Mouse (Mus musculus) forebrain, embryonic 12.5 days (tissue): ENCODE data around the gene Plvap. TPM values are rescaled to one million over a fixed set of nuclear protein-coding genes. Genes with fewer than 3 reads are reported as not detected.

Experiments used
- ATAC-seq: fragments of 200-750 bp; cut with Nextera tagmentation; 2 replicates; pipeline ENCODE4 v1.8.0; 2017; ENCODE audit warnings: moderate TSS enrichment; ENCODE audit not compliant: low FRiP score
- H3K27ac ChIP-seq: fragments of 300-500 bp; sonication (generic); 2 replicates; pipeline ENCODE4 v1.5.1; 2016; ENCODE audit warnings: mild to moderate bottlenecking
- H3K27me3 ChIP-seq: fragments of 300-500 bp; sonication (generic); 2 replicates; pipeline ENCODE4 v1.6.1; 2016; ENCODE audit warnings: mild to moderate bottlenecking
- H3K36me3 ChIP-seq: fragments of 300-500 bp; sonication (generic); replicated peaks from 2 replicates; pipeline ENCODE4 v1.6.1; 2016; ENCODE audit warnings: mild to moderate bottlenecking
- H3K4me1 ChIP-seq: fragments of 300-500 bp; sonication (generic); 2 replicates; pipeline ENCODE4 v1.6.1; 2016
- H3K4me2 ChIP-seq: fragments of 300-500 bp; sonication (generic); 2 replicates; pipeline ENCODE4 v1.6.1; 2016; ENCODE audit warnings: mild to moderate bottlenecking, moderate library complexity
- H3K4me3 ChIP-seq: fragments of 300-500 bp; sonication (generic); replicated peaks from 2 replicates; pipeline ENCODE4 v1.5.1; 2016; ENCODE audit warnings: mild to moderate bottlenecking
- H3K9ac ChIP-seq: fragments of 300-500 bp; sonication (generic); 2 replicates; pipeline ENCODE4 v1.6.1; 2016; ENCODE audit warnings: mild to moderate bottlenecking
- H3K9me3 ChIP-seq: fragments of 300-500 bp; sonication (generic); 2 replicates; pipeline ENCODE4 v1.6.1; 2016
- WGBS: fragments of 180-500 bp; shearing (Covaris S2); methylation state at CpG from one replicate; pipeline ENCODE4 v1.1.7; 2016; 5-methylcytosine and 5-hydroxymethylcytosine counted together
- polyA plus RNA-seq: library from polyadenylated mRNA; unstranded; fragments of >200 nt; fragmentation: Nextera tagmentation; extraction: Ambion mirVana; gene quantifications from 2 replicates; pipeline ENCODE4 v1.2.1, GENCODE M21; 2016

Gene Plvap
- polyA plus RNA-seq: 27.6 and 30.2 TPM in 2 replicates

DNA sequence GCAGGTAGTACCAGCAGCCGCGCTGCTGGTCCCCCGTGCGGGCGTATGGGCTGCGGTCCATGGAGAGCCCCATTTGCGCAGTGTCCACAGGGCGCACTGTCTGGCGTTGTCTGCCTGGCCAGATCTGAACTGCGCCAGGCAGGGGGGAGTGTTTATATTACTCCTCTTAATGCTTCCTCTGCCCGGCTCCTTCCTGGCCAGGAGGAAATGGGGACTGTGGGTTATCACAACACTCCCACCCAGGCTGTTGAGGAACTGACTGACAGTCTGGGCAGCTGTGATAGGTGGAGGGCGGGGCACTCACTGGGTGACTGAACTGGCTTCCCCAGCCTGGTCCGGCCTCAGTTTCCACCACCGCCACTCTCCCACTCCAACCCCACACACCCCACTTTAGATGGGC lies at the start of gene Plvap:
Gene Plvap (minus strand): TSS at position 109 of the 400 bp plus-strand sequence.
- Histone ChIP-seq H3K9ac (no peak within 1 kb of the TSS), H3K27me3 (peaks cover 51% of the 10 kb centered on the region), H3K27ac (no peak within 1 kb of the TSS), H3K4me1 (peaks cover 12% of the 10 kb centered on the region), H3K4me3 (no peak within 1 kb of the TSS), H3K4me2 (no peak within 1 kb of the TSS), H3K9me3 (no peaks in the 10 kb centered on the region), H3K36me3 (no peaks in the 10 kb centered on the region)
- ATAC-seq: no peak
- 77% methylated on average over 14 of the region's 14 CpGs for WGBS

GRCm38 (mm10) chr8:71560765-71561164 lies 49.2 kb upstream of the Plvap start:
- no peak for ATAC-seq
- Histone ChIP-seq H3K27me3 (peaks cover 86% of the 10 kb centered on the region), H3K36me3 (no peaks in the 10 kb centered on the region), H3K27ac (no peak overlapping the region), H3K9me3 (peaks cover 5% of the 10 kb centered on the region; the same call in 1 of the 2 replicates), H3K4me2 (no peak overlapping the region), H3K4me1 (peaks cover 17% of the 10 kb centered on the region), H3K4me3 (no peak overlapping the region), H3K9ac (no peak overlapping the region)
- WGBS: 87% methylated on average over 5 of the region's 5 CpGs

DNA sequence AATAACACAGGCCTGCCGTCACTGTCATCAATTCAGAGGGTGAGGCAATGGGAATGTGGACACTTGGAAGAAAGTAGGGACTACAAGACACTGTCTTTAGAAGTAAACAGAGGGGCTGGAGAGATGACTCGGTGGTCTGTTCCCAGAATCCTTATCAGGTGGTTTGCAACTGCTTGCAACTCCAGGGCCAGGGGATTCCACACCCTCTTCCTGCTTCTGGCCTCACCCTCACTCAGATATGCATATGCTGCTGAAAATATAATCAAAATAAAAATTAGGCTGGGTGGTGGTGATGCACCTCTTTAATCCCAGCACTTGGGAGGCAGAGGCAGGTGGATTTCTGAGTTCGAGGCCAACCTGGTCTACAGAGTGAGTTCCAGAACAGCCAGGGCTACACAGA lies 48.5 kb upstream of the Plvap start:
- H3K4me3 ChIP-seq: no peak overlapping the region
- H3K4me1 ChIP-seq: peaks cover 17% of the 10 kb centered on the region
- H3K9me3 ChIP-seq: peaks cover 5% of the 10 kb centered on the region; the same call in 1 of the 2 replicates
- WGBS: 74% methylated on average over 3 of the region's 3 CpGs
- peaks cover 93% of the 10 kb centered on the region for H3K27me3 ChIP-seq
- no peak overlapping the region for H3K4me2 ChIP-seq
- H3K27ac ChIP-seq: no peak overlapping the region
- no peaks in the 10 kb centered on the region for H3K36me3 ChIP-seq
- H3K9ac ChIP-seq: no peak overlapping the region
- ATAC-seq: no peak

DNA sequence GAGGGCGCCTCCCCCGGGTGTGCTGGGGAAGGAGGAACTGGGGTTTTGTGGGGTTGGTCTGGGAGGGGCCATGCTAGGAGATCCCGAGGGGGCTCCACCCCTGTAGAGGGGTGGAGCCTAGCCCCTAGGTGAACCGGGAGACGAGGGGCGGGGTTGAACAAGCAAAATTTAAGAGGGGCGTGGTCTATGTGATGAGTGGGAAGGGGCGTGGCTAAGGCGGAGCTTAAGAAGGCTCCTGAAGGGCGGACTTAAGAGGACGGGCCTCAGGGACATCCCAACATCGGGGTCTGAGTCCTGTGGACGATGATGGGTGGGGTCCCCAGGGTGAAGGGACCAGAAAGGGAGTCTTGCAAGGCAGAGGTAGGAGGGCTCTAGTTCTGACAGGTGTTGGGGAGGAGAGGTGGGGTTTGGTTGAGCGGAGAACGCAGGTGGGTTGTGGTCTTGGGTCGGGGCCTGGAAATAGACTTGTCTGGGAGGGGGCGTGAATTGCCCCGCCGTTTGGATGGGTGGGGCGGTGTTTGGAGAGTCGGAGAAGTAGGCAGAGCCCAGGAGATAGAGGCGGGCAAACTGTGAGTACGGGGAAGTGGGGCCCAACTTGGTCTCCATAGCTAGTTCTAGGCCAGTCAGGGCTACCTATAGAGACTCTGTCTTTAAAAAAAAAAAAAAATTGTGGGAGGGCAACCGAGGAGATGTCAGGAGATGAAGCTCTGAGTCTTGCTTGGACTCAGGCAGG lies 47.6 kb upstream of the Plvap start:
- H3K27ac ChIP-seq: no peak overlapping the region
- H3K36me3 ChIP-seq: no peaks in the 10 kb centered on the region
- peaks cover 17% of the 10 kb centered on the region for H3K4me1 ChIP-seq
- H3K27me3 ChIP-seq: peaks cover 100% of the 10 kb centered on the region
- WGBS: 2% methylated on average over 24 of the region's 24 CpGs
- peak overlapping the region; percentile 36 for H3K4me3 ChIP-seq
- H3K4me2 ChIP-seq: peak overlapping the region; percentile 50
- peaks cover 3% of the 10 kb centered on the region; the same call in 1 of the 2 replicates for H3K9me3 ChIP-seq
- no peak overlapping the region for H3K9ac ChIP-seq
- ATAC-seq: no peak

DNA sequence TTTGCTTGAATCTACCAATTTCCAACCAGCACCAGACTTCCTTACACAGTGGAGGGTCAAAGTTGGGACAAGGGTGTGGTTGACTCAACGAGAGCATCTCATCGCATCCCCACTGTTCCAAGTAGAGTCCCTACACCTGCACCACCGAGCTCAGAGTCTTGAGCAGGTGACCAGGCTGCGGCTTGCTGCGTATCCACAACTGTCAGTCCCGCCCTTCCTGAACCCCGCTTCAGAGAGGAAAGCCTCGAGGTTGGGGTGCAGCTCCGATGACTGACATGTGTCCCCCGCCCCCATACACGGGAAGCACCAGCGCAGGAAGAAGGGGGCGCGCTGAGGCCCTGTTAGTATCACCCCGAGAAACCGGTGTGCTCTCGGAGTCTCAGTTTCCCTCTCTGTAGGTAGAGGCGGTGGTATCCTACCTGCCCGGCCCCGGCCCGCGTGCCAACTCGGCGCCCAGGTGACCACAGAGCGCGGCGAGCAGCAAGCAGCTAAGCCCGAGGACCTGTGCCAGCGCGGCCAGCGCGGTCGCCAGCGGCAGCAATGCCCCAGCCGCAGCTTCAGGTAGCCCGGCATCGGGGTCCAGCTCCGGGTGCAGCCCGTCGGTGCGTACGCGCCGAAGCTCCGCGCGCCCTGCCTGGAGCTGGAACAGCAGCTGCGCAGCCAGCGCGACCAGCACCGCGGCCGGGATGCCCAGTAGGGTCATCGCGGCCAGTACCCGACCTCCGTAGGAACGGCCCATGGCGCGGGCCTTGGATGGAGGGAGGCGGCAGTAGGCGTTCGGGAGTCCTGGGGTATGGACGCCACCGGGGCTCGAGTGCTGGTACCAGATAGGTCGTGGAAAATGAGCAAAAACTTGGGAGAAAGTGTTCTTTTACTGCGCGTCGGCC lies 46.8 kb upstream of the Plvap start, which contains the start of gene Tmem221:
Gene Tmem221 (minus strand): TSS at position 801 of the 887 bp plus-strand sequence.
- H3K4me3 ChIP-seq: peak within 1 kb of the TSS; percentile 36
- H3K36me3 ChIP-seq: no peaks in the 10 kb centered on the region
- H3K9me3 ChIP-seq: no peaks in the 10 kb centered on the region
- 4% methylated on average over 70 of the region's 70 CpGs for WGBS
- H3K4me2 ChIP-seq: peak within 1 kb of the TSS; percentile 50
- H3K4me1 ChIP-seq: peaks cover 17% of the 10 kb centered on the region
- ATAC-seq: no peak
- H3K9ac ChIP-seq: no peak within 1 kb of the TSS
- no peak within 1 kb of the TSS for H3K27ac ChIP-seq
- peaks cover 96% of the 10 kb centered on the region for H3K27me3 ChIP-seq

- H3K4me3 ChIP-seq: no peak overlapping the region
- WGBS: 83% methylated on average over 2 of the region's 2 CpGs
- no peak overlapping the region for H3K4me2 ChIP-seq
- no peak for ATAC-seq
- H3K36me3 ChIP-seq: no peaks in the 10 kb centered on the region
- H3K9me3 ChIP-seq: no peaks in the 10 kb centered on the region
- H3K27ac ChIP-seq: no peak overlapping the region
- no peak overlapping the region for H3K9ac ChIP-seq
- peaks cover 59% of the 10 kb centered on the region for H3K27me3 ChIP-seq
- peaks cover 11% of the 10 kb centered on the region for H3K4me1 ChIP-seq
These were observed 43.1 kb upstream of the Plvap start for GRCm38 (mm10) chr8:71554644-71555043.

DNA sequence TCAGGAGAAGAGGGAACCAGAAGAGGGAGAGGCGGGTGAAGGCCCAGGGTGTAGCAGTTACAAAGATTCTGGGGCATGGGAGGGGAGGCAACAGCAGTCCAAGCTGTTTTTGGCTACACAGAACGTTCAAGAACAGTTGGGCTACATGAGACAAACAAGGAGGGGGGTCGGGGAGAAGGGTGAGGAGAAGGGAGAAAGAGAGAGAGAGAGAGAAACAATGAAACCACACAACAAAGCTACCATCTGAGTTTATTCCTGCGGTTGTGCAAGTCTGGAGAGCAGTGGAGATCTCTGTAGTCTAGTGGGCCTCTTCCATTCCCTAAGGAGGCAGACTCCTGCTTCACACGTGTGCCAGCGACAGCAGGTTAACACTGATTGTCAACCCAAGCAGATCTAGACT lies 42.4 kb upstream of the Plvap start:
- H3K27me3 ChIP-seq: peaks cover 53% of the 10 kb centered on the region
- H3K4me2 ChIP-seq: no peak overlapping the region
- H3K4me1 ChIP-seq: peaks cover 9% of the 10 kb centered on the region
- no peak overlapping the region for H3K27ac ChIP-seq
- no peaks in the 10 kb centered on the region for H3K9me3 ChIP-seq
- no peak overlapping the region for H3K4me3 ChIP-seq
- no peaks in the 10 kb centered on the region for H3K36me3 ChIP-seq
- no peak for ATAC-seq
- WGBS: 72% methylated on average over 6 of the region's 6 CpGs
- H3K9ac ChIP-seq: no peak overlapping the region

- H3K4me2 ChIP-seq: no peak overlapping the region
- ATAC-seq: no peak
- no peaks in the 10 kb centered on the region for H3K4me1 ChIP-seq
- no peak overlapping the region for H3K27ac ChIP-seq
- no peaks in the 10 kb centered on the region for H3K9me3 ChIP-seq
- H3K9ac ChIP-seq: no peak overlapping the region
- peaks cover 9% of the 10 kb centered on the region for H3K36me3 ChIP-seq
- H3K4me3 ChIP-seq: no peak overlapping the region
- WGBS: 75% methylated on average over 6 of the region's 6 CpGs
- H3K27me3 ChIP-seq: peaks cover 40% of the 10 kb centered on the region
These were observed 41.2 kb upstream of the Plvap start for GRCm38 (mm10) chr8:71552770-71553169.

DNA sequence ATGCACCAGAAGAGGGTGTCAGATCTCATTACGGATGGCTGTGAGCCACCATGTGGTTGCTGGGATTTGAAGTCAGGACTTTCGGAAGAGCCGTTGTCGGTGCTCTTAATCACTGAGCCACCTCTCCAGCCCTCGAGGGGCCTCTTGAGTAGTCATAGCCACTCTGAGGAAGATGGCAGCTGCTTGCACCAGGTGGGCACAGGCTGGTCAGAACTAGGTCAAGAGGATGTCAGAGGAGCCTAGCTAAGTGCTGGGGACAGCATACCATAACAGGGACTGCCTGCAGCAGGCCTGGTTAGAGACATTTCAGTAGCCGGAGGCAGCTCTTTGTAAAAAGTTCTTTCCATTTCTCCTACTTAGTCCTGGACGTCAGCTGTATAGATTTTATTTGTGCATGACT lies 39.2 kb upstream of the Plvap start:
- 68% methylated on average over 7 of the region's 7 CpGs for WGBS
- Histone ChIP-seq H3K4me1 (no peaks in the 10 kb centered on the region), H3K27me3 (peaks cover 20% of the 10 kb centered on the region), H3K4me3 (no peak overlapping the region), H3K27ac (no peak overlapping the region), H3K4me2 (no peak overlapping the region), H3K9ac (no peak overlapping the region), H3K36me3 (peaks cover 27% of the 10 kb centered on the region), H3K9me3 (no peaks in the 10 kb centered on the region)
- ATAC-seq: no peak

GRCm38 (mm10) chr8:71547590-71547989 lies 36.0 kb upstream of the Plvap start:
- Histone ChIP-seq H3K4me1 (peaks cover 9% of the 10 kb centered on the region), H3K4me2 (no peak overlapping the region), H3K9me3 (no peaks in the 10 kb centered on the region), H3K9ac (no peak overlapping the region), H3K36me3 (peaks cover 34% of the 10 kb centered on the region), H3K4me3 (no peak overlapping the region), H3K27ac (no peak overlapping the region), H3K27me3 (no peaks in the 10 kb centered on the region)
- no peak for ATAC-seq
- whole genome bisulfite sequencing: 89% methylated on average over 7 of the region's 7 CpGs

- 0 out of 2 replicates have a peak, but pooled peaks cover 3% of the 10 kb centered on the region for H3K27me3 ChIP-seq
- no peak overlapping the region for H3K4me3 ChIP-seq
- H3K27ac ChIP-seq: no peak overlapping the region
- ATAC-seq: no peak
- WGBS: 89% methylated on average over 11 of the region's 11 CpGs
- H3K4me1 ChIP-seq: peaks cover 9% of the 10 kb centered on the region
- H3K36me3 ChIP-seq: peaks cover 34% of the 10 kb centered on the region
- no peak overlapping the region for H3K9ac ChIP-seq
- H3K4me2 ChIP-seq: no peak overlapping the region
- no peaks in the 10 kb centered on the region for H3K9me3 ChIP-seq
These were observed 33.5 kb upstream of the Plvap start for GRCm38 (mm10) chr8:71545053-71545452.

DNA sequence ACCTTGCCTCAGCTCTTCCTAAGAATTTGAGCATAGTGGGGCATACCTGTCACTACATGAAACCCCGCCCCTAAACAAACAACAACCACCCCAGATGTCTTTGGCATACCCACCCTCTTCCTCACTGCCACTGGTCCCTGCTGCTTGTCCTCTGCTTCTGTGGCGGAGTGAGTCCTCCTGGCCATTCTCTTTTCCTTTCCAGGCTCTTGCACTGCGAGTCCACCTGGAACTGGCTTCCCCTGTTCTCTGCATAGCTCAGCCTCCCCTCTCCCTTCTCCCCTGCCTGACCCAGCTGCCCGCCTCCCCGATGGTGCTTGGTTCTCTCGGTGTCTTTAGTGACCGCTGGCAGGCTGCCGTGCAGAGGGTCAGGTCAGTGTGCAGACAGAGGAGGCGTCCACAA lies 32.2 kb upstream of the Plvap start:
- Histone ChIP-seq H3K4me2 (peak overlapping the region; percentile 70), H3K9me3 (no peaks in the 10 kb centered on the region), H3K27me3 (peaks cover 12% of the 10 kb centered on the region), H3K27ac (no peak overlapping the region), H3K36me3 (peaks cover 32% of the 10 kb centered on the region), H3K9ac (peak overlapping the region; percentile 70; the same call in 1 of the 2 replicates), H3K4me3 (peak overlapping the region; percentile 84), H3K4me1 (peaks cover 9% of the 10 kb centered on the region)
- ATAC-seq: no peak
- 90% methylated on average over 9 of the region's 9 CpGs for WGBS
